Mouse (Mus musculus) heart, postnatal 4 days (tissue): ENCODE results near the gene Hes6. TPM values are rescaled to one million over a fixed set of nuclear protein-coding genes. Genes with fewer than 3 reads are reported as not detected.

Experiments used
- DNase-seq: peaks from one replicate; pipeline ENCODE4 v3.0.0; 2021
- total RNA-seq, 2 experiments: library from RNA; stranded (reverse); gene quantifications; 2 replicates each; pipeline ENCODE4 v1.2.3; 2021

Gene Hes6
- total RNA-seq: 10 to 100 TPM; 29.6 to 30.6 TPM

DNA sequence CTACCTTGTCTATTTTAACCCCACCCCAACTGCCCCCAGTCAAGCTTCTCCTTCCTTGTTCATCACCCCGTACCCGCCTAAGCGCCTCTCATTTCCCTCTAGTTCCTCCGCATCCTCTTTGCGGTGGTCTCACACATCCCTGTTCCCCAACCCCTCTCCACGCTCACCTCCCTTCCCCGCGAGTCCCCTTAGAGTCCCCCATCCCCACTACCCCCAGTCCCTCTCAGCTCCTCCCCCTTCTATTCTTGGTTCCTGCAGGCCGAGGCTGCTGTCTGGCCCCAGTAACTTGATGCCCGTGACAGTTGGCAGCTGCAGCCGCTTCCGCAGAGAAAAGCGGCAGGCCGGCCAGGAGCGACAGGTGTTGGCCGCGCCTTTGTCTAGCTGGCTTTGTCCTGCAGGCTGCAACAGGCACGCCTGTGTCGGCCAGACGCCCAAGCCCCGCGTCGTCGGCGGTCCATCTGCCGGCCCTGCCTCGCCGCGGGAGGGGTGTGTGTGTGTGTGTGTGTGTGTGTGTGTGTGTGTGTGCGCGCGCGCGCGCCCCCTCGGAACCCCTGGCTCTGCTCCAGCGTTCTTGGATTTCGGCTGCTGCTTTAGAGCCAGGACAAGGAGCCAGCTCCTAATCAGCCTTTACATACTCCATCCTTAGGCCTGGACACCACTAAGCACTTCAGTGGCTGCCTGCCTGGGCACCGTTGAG is at the start of gene Hes6:
Hes6 (minus strand) TSS at position 141 of the 697 bp plus-strand sequence.
- peak; percentile 90 for DNase-seq

DNA sequence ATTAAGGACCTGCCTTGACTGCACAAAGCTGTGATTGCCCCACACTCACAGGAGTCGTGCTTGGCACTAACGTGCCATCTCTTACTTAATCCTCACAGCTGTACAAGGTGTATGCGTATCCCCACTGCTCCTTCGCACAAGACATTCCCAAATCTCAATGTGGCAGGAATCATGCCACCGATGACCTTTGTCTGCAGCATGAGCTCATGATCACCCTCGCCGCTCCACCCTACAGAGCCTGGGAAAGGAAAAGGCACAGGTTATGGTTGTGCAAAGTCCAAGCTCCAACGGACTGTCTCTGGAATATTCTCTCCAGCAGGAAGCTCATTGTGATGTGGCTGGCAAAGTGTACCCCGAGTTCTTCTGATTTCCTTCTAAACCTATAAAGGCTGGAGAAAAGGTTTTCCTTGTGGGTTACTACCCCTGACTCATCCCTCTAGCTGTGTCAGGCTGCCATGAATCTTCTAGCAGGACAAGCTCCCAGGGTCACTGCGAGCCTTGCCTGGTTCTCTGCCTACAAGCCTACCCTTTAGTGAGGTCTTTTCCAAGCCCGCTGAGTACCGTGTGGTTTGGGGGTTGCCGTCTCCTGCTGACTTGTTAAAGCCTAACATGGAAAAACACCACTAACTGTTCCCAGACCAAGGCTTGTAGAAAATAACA is 49.6 kb upstream of the Hes6 start:
- DNase-seq: no peak

DNA sequence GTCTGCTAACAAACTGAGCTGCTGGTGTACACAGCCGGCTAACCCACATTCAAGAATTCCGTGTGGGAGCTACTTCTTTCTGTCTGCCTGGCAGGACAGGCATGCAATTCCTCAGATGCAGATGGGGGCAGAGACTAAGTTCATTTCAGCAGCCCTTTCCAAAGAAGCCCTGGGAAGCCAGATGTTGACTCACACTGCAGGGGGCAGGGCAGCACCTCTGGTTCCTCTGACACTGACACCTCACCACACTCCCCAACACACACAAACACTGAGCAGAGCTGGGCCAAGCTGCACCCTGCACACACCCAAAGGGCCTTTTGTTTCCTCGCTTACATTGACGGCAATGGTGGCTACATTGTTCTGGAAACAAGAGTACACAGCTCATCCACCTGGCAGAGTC is 46.7 kb upstream of the Hes6 start:
- DNase-seq: no peak

DNA sequence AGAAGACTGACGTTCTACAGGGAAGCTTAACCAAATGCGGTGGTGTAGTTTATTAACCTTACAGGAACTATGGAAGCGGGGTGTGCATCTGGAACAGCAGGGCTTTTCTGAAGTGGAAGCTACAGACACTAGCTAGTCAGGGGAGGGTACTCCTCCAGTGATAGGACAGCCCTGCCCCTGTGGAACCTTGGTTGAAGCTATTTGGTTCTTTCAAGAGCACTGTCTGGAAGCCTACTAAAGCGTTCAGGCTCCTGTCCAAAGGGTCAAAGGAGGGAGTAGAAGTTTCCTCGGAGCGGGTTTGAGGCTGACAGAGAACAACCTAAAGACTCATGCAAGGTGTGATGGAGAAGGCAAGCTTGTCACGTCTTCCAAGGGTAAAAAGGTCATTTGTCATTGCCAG is 46.2 kb upstream of the Hes6 start:
- no peak for DNase-seq

DNA sequence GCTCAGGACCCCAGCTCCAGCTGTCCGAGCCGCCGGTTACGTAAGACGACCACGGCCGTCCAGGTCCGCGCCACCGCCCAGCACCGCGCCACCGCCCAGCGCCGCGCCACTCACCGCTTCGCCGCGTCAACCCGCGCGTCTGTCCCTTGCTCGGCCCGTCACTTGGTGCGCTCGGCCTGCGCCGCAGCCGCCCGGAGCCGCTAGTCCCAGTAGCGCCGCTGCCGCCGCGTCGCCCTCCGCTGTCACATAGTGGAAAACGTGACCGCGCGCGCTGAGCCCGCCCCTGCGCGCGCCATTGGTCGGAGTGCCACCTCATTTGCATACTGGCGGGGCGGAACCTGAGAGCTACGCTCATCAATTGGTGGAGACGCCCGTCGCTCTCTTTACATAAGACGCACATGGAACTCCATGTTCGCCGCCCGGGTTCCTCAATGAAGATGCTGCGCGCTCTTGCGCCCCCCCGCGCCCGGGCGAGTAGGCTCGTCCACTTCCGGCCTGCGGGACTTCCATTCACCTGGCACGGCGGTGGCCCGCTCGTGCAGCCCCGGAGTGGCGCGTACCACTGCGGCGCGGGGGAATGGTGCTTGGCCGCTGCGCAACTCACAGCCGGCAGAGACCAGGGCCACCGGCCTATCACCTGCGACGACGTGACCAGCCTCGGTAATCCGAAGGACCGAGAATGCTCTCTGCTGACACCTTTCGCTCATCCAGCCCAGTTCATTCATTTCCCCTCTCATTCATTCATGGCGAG is 45.4 kb upstream of the Hes6 start, which contains the start of gene Per2:
Per2 (minus strand) TSS at position 266 of the 751 bp plus-strand sequence.
- peak; percentile 99 for DNase-seq

DNA sequence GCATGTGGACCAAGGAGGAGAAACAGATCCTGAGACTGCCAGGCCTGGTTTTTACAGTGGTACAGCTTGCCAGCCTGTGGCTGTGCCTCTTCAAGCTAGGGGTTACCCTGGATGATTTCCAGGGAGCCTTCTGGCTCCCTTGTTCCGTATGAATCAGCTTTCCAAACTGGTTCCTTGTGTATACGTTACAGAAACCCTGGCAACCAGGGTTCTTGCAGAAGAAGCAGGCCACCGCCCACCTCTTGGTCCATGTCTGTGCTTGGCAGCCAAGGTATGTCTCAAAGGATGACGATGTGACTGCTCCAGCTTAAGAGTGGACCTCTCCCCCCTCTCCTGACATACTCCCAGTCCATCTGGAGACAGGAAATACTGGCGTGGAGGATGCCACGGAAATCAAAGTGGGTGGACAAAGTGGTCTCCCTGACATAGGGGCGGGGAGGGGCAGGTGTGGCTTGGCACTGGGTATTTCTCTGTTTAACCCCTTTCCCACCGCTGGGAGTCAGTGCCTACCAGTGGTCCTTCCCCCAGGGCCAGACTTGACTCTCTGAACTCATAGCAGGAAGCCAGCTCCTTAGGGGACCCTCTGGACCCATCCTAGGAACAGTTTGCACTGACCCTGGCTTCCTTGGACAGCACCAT is 44.5 kb upstream of the Hes6 start:
- peak; percentile 60 for DNase-seq

DNA sequence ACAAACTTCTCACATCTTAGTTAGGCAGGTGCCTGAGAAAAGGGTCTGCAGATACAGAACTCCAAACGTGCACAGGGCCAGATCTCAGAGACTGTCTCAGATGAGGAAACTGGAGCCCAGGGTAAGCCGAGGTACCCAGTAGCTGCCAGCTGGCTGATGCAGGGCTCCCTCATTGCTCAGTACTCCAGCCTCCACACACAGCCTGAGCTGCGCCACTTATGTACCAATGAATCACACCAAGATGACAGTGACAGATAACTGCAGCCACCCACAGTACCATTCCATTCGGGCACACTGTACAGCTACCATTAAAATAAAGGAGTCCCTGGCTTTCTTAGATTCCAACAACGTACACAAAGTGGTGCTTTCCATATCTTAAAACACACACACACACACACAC is 43.9 kb upstream of the Hes6 start:
- DNase-seq: peak; percentile 10

DNA sequence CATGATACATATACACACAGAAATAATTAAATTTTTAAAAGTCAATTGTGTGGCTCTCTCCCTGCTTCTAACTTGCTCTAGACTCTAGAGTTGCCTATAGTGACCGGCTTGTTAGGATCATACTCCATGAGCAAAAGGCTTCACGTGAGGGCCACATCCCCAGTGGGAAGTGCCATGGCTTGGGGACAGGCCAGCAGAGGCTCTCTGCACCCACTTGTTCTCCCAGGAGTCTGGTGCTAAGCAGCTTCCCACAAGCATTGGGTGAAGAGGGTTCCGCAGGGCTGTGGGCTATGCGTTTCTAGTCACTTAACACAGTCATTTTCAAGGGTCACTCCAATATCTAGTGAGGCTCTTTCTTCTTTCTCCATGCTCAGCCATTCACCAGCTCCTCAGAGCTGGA is 43.3 kb upstream of the Hes6 start:
- DNase-seq: no peak

DNA sequence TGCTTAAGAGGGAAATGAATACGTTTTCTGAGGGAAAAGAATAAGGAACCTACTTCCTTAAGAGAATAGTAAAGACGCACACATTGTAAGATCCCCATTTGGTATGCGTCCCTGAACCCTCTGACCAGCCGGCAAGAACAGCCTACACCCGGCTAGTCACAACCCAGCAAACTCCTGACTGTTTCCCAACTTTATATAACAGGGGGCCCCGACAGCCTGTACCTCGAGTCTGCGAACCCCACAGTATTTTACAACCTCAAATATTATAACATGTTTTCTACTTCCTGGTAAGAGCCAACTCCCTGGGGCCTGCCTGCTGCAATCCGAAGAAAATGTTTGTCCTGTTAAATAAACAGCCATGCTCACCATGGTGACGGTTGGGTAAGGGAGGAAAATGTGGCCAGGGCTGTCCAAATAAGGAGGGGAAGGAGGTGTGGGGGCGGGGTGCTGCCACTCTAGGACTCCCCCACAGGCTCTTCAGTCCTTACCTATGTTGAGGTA is 42.5 kb upstream of the Hes6 start:
- peak; percentile 59 for DNase-seq

DNA sequence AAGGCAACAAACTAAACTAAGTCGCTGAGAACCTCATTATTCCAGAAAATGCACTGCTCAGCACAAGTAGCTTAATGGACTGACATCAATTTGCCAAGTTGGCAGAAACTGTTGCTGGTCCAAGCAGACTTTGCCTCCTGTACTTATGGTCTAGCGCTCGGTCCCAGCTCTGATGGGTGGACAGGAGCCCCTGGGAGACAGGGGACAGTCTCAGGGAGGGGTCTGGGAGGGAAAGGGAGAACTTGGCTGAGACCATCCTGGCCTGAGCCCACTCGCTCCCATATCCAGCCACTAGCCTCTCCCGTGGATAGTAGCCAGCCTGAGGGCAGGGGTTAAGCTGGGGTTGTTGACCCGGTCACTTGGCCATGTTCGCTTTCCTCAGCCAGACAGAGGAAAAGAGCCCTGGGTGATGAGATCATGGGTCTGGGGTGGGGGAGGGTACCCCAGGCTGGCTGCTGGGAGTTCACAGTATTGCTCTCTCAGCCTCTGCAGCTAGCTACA is 41.9 kb upstream of the Hes6 start:
- DNase-seq: peak; percentile 74

DNA sequence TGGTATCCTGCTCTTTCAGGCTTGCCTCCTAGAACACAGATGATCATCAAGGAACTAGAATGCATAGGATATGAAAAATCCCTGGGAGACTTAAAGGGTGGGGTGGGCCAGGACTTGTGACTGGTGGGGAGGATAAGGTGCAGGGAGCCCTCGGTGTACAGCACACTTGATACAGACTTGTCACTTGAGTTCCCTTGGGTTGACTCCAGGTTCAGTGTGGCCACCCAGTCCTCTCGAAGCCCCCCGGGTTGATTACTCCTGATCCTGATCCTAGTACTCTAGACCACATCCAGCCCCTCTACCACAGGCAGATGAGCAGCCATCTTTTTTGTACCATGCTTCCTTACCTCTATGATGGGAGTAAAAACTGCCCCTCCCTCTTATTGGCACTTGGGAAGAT is 41.1 kb upstream of the Hes6 start:
- peak; percentile 3 for DNase-seq

DNA sequence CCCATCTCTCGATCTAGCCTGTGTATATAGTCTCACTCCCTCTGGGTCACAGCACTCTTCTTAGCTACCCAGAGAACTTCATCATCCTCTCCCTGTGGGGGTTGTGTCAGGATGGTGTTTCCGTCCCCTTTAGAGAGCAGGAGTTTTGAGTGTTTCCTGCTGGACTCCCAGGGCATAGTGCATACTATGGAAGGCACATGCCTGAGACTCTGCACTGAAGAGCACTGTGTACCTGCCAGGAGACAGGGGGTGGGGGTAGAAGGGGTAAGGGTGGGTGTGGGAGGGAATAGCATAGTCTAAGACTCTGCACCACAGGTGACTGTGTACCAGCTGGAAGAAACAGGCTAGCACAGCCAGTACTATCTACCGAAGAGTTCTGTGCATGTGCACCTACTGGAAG is 40.5 kb upstream of the Hes6 start:
- no peak for DNase-seq

DNA sequence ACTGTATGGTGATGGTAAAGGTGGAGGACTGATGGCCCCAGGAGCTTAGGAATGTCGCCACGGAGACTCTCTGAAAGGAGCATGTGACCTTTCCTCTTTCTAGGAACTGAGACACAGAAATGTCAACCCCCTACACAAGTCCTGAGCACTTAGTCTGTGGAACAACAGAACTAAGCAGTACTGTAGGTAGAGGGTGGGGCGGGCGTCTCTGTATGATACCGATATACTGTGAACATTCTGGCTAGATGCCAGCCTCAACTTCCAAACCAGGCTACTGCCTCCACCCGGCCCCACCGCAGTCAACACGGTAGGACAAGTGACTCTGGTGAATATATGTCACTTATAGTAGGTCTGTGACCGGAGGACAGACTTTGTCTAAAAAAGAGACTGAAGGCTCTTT is 40.1 kb upstream of the Hes6 start:
- peak; percentile 10 for DNase-seq

DNA sequence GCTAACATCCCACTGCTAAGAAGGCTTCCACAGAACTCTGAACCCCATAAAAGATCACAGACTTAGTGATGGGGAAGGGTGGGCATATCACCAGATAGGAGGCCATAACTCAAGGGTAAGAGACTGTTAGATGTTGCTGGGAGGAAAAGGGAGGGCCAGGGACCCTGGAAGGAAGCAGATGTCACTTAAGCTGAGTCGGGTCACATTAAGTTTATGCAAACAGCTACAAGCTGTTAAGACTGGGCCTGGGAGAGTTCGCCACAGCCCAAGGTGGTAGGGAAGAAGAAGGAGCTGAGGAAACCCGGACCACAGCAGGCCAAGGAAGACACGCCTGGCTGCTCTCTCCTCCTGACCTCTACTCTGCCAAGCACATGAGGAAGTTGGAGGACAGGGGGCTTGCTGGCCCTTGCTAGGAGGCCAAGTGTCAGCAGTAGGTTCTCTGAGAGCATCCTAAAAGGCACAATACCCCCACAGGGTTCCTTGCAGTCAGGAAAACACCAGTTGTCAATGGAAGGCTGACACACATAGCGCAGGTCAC is 37.8 kb upstream of the Hes6 start:
- no peak for DNase-seq

DNA sequence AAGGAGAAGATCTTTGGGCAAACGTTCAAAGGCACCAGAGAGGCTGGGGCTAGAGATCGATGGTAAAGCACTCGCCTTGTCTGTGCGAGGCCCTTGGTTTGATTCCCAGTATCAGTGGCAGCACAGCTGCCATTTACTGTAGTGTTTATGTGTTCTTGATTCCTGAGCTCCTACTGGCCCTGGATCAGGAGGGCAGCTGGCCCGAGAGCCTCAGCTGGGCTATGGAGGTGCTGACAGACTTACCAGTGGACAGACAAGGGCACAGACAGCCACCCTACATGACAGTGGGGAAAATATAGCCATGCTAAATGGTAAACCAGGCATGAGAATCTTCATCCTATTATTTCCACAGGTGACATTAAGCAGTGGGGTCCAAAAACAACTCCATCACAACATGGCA is 37.0 kb upstream of the Hes6 start:
- DNase-seq: no peak

DNA sequence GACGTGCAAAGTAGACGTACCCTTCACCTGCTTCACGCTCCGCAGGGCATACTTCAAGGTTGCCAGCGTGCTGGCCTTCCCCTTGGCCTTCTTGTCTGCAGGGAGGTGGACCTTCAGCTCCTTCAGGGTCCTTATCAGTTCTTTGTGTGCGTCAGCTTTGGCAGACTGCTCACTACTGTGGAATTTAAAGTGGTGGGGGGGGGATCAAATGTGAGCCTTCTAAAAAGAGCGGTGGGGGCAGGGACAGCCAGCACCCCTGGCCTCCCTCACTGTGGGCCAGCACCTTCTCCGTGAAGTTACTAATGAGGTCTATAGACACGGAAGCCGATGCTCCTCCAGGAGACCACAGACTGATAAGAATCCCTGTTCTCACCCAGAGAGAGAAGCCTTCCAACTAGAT is 34.9 kb upstream of the Hes6 start:
- DNase-seq: peak; percentile 68

DNA sequence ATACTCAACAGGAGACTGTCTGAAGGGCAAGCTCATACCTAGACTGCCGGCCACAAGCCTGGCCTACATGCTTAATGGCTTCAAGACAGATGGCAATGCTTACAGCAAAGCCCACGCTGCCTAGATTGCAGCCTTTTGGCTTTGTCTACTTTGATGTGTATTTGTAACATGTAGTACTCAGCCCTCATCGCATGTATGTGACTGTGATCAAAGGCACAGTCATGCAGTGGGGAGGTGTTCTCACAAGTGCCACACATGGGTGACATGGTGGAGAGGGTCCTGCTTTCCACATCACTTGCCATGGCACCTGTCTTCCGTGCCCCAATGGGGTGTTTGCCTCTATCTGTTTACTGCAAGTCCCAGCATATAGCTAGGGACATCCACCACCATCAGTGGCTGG is 32.7 kb upstream of the Hes6 start:
- no peak for DNase-seq

DNA sequence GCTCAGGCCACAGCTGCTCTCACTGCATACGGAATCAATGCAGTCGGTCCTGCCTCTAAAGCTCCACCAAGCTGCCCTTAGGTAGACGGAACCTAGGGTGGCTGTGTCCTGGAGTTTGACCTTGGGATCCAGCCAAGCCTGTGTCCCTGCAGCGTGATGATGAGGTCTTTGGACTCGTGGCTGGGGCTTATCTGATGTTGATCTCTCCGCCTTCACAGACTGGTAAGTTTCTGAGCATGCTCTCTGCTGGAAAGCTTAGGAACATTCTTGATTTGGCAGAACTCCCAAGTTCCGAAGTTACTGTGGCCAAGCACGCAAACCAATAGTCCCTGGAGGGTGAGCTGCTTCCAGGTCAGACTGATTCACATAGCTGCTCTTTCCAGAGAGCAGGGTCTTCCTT is 32.2 kb upstream of the Hes6 start:
- peak; percentile 77 for DNase-seq

DNA sequence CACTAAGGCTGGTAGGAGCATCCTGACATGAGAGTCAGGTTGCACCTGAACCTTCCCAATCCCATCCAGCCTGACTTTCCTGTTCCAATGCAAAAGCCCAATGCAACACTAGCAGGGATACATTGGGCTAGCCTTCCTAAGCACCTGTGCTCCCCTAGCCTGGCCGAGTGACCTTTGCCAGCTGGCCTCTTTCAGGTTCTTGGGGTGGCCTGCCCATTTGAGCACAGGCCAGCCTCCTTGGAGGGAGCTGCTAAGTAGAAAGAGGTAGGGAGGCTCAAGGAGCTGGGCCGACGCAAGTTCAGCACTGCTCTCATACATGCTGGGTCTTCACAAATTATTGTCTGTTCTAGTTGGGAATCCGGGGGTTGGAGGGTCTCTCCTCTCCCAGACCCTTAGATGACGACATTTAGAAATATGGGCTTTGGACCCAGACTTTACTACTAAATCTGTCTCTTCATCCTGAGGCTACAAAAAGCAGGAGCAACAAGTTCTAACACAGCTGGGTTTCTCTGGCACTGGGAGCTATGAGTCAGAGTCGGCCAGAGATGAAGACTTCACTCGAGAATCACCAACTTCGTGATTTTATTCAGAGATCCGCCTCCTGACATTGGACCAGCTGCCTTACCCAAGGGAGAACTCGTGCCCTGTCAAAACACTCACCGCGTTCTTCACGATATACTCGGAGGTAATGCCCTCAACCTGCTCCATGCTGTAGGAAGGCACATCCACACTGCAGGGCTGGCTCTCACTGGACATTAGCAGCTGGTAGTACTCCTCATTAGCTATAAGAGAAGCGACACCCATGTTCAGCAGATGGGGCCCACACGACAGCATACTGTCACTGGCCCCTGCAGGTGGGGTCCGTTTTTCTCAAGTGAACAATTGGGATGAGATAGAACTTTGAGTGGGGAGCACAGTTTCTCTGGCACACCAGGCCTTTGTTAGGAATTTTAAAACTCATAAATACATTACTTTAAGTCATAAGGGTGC is 31.3 kb upstream of the Hes6 start:
- DNase-seq: no peak

DNA sequence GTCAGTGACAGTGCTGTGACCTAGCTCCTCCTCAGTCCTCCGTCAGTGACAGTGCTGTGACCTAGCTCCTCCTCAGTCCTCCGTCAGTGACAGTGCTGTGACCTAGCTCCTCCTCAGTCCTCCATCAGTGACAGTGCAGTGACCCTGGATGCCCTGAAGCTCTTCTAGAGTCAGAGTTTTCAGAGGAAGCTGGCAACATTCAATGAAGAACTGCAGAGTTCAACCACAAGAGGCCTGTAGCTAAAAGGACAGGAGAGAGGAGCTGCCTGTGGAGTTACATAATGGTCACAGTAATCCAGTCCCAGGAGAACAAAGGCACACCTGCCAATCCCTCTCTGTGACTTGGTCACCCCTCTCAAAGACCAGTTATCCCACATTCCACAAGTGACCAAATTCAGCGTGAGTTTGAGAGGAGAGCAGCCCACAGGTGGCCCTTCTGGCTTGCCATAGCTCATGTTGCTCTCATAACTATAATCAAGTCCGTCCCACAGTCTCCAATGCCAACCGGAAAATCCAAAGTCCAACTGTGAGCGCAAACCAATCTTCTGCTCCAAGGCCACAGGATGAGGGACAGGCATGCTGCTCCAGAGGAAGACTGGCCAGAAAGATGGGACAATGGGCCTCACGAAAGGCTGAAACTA is 28.6 kb upstream of the Hes6 start:
- no peak for DNase-seq

DNA sequence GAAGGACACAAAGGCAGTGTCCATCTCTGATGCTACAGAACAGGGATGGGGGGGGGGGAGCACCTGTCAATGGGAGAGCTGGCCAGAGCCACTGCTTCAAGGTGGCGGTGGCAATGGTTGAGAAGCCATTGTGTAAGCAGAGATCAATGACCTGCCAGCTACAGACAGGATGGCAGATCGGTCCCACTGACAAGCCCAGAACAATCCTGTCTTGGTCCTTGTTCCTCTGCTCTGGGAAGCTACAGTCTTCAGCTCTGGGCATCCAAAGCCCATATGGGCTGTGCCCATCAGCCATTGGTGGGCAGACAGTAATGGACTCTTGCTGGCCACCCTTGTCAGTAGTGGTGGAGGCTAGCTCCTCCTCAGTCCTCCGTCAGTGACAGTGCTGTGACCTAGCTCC is 28.0 kb upstream of the Hes6 start:
- no peak for DNase-seq
